13 mouse cellular contexts compared by ENCODE assay signal in the genomic region with DNA sequence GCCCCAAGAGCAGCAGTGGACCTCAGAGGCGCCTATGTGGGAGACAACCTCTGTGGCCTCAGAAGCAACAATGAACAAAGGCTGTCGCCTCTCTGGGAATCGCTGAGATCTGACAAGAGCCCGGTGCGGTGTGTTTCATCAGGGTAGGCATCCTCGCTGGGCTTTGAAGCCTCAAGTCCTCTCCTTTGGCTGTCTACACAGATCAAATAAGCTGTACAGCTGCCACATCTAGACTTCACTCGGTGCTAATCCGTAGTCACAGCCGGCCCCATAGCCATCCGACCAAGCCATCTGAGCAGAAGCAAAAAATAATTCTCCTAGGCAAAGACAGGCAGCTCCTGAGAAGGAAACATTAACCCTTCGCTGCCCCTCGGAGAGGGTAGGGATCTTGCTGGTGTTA. TPM values are rescaled to one million over a fixed set of nuclear protein-coding genes. Genes with fewer than 3 reads are reported as not detected.
DNase-seq lines count a peak whose midpoint lies in the region; ATAC-seq and TF ChIP-seq lines count a peak whose summit lies in the region.
"Had no signal": no experiment of that assay in that cellular context is flagged by ENCODE, and none has a peak within 500 bp of the region (broad histone marks: within the 10 kb centered on the region; RNA-seq: fewer than 3 reads in every experiment).

No protein-coding gene starts in this region.

- DNase-seq in brain, embryonic 14.5 days (ENCODE audit: low read depth) = peak; percentile 77
- DNase-seq in hindbrain, embryonic 11.5 days (ENCODE audit: low spot score) = peak; percentile 37
- peak; percentile 72 for DNase-seq in midbrain, embryonic 14.5 days
- DNase-seq in right cerebral cortex, adult 18-20 months = no peak
- DNase-seq: adrenal gland, adult 8-10 months; gastrocnemius, adult 2 months; heart, postnatal 4 days; right cerebral cortex, postnatal 4 days had no signal

- no peak for ATAC-seq in hindbrain, embryonic 11.5 days (ENCODE audit: low FRiP score)
- ATAC-seq in midbrain, embryonic 14.5 days (ENCODE audit: low FRiP score, low TSS enrichment) = no peak
- ATAC-seq in erythroid progenitor cell, adult 5-6 weeks (replicated peaks; ENCODE audit: low FRiP score, poor library complexity, severe bottlenecking) = no peak
- ATAC-seq in intestine, postnatal 0 days = no peak
- ATAC-seq: Patski had no signal

- peak overlapping the region; percentile 33 for H3K4me3 ChIP-seq in E14TG2a.4 (replicated peaks; ENCODE audit: low read length)
- no peak overlapping the region for H3K4me3 ChIP-seq in hindbrain, embryonic 11.5 days (ENCODE audit: low read depth, low read length)
- H3K4me3 ChIP-seq in midbrain, embryonic 14.5 days (replicated peaks; ENCODE audit: low read depth, low read length) = peak overlapping the region; percentile 17; the same call in 1 of the 2 replicates
- no peak overlapping the region for H3K4me3 ChIP-seq in intestine, postnatal 0 days (ENCODE audit: low read depth, low read length)
- H3K4me3 ChIP-seq: gastrocnemius, adult 2 months had no signal

- H3K9me3 ChIP-seq in E14TG2a.4 (ENCODE audit: low read length) = no peaks in the 10 kb centered on the region
- no peaks in the 10 kb centered on the region for H3K9me3 ChIP-seq in hindbrain, embryonic 11.5 days (ENCODE audit: control insufficient read depth, low read length)
- H3K9me3 ChIP-seq in midbrain, embryonic 14.5 days (ENCODE audit: control insufficient read depth, low read length) = no peaks in the 10 kb centered on the region
- no peaks in the 10 kb centered on the region for H3K9me3 ChIP-seq in intestine, postnatal 0 days (ENCODE audit: control insufficient read depth)

- no peak overlapping the region for H3K27ac ChIP-seq in hindbrain, embryonic 11.5 days (ENCODE audit: low read depth, low read length)
- H3K27ac ChIP-seq in midbrain, embryonic 14.5 days (replicated peaks; ENCODE audit: low read depth, low read length) = peak overlapping the region; percentile 94
- no peak overlapping the region for H3K27ac ChIP-seq in intestine, postnatal 0 days (ENCODE audit: low read depth, low read length)
- H3K27ac ChIP-seq: gastrocnemius, adult 2 months; macrophage had no signal

- no peak overlapping the region for H3K9ac ChIP-seq in hindbrain, embryonic 11.5 days (ENCODE audit: low read depth, low read length)
- peak overlapping the region; percentile 47; the same call in 1 of the 2 replicates for H3K9ac ChIP-seq in midbrain, embryonic 14.5 days (replicated peaks; ENCODE audit: low read length)
- H3K9ac ChIP-seq in intestine, postnatal 0 days (ENCODE audit: low read depth, low read length) = no peak overlapping the region

- no peaks in the 10 kb centered on the region for H3K27me3 ChIP-seq in E14TG2a.4 (ENCODE audit: insufficient read depth, low read length)
- H3K27me3 ChIP-seq in hindbrain, embryonic 11.5 days (ENCODE audit: control insufficient read depth, insufficient read depth, low read length) = no peaks in the 10 kb centered on the region
- no peaks in the 10 kb centered on the region for H3K27me3 ChIP-seq in midbrain, embryonic 14.5 days (ENCODE audit: control insufficient read depth, insufficient read depth, low read length)
- H3K27me3 ChIP-seq in intestine, postnatal 0 days (replicated peaks; ENCODE audit: control insufficient read depth, insufficient read depth, low read length) = no peaks in the 10 kb centered on the region
- H3K27me3 ChIP-seq: Patski had no signal

- no peak overlapping the region for H3K4me2 ChIP-seq in hindbrain, embryonic 11.5 days (replicated peaks; ENCODE audit: low read depth, low read length)
- peak overlapping the region; percentile 88 for H3K4me2 ChIP-seq in midbrain, embryonic 14.5 days (ENCODE audit: low read length)
- no peak overlapping the region for H3K4me2 ChIP-seq in intestine, postnatal 0 days (replicated peaks; ENCODE audit: low read depth)

- TF ChIP-seq CTCF in E14TG2a.4 (conservative IDR thresholded peaks at IDR 0.05; ENCODE audit: low read length) = no peak
- TF ChIP-seq CTCF in brain, embryonic 14.5 days (IDR thresholded peaks at IDR 0.05; ENCODE audit: borderline replicate concordance, extremely low read depth, insufficient read depth, insufficient read length) = no peak
- TF ChIP-seq CTCF in intestine, postnatal 0 days (IDR thresholded peaks at IDR 0.05; ENCODE audit: low read depth) = no peak

- WGBS in hindbrain, embryonic 11.5 days = 35% methylated on average over 12 of the region's 12 CpGs
- 20% methylated on average over 12 of the region's 12 CpGs for WGBS in midbrain, embryonic 14.5 days
- WGBS in intestine, postnatal 0 days = 56% methylated on average over 12 of the region's 12 CpGs

- TF ChIP-seq POLR2A in brain, embryonic 14.5 days (IDR thresholded peaks at IDR 0.05; ENCODE audit: borderline replicate concordance, extremely low read depth, insufficient read depth, insufficient read length, poor library complexity, severe bottlenecking) = no peak

- H3K4me1 ChIP-seq in E14TG2a.4 (replicated peaks; ENCODE audit: low read depth, low read length) = peaks cover 53% of the 10 kb centered on the region
- H3K4me1 ChIP-seq in hindbrain, embryonic 11.5 days (replicated peaks; ENCODE audit: control insufficient read depth, insufficient read depth, low read length) = 0 out of 2 replicates have a peak, but pooled peaks cover 3% of the 10 kb centered on the region
- H3K4me1 ChIP-seq in midbrain, embryonic 14.5 days (ENCODE audit: control insufficient read depth, insufficient read depth, low read length) = peaks cover 27% of the 10 kb centered on the region
- no peaks in the 10 kb centered on the region for H3K4me1 ChIP-seq in intestine, postnatal 0 days (replicated peaks; ENCODE audit: control insufficient read depth, insufficient read depth, low read length)

- peaks cover 11% of the 10 kb centered on the region for H3K36me3 ChIP-seq in E14TG2a.4 (ENCODE audit: insufficient read depth, low read length)
- H3K36me3 ChIP-seq in hindbrain, embryonic 11.5 days (ENCODE audit: control insufficient read depth, insufficient read depth, low read length) = peaks cover under 1% of the 10 kb centered on the region; the same call in 1 of the 2 replicates
- H3K36me3 ChIP-seq in midbrain, embryonic 14.5 days (ENCODE audit: control insufficient read depth, insufficient read depth, low read length) = peaks cover 2% of the 10 kb centered on the region
- no peaks in the 10 kb centered on the region for H3K36me3 ChIP-seq in intestine, postnatal 0 days (ENCODE audit: control insufficient read depth, insufficient read depth)

RNA-seq across cellular contexts. Expression of a gene that starts 2.3 kb away (rescaled TPM):
- polyA plus RNA-seq in brain, embryonic 14.5 days (2012; rRNA removed) = 1,070 and 2,202 TPM in 2 replicates
- 4,486 and 4,492 TPM in 2 replicates for polyA plus RNA-seq in hindbrain, embryonic 11.5 days (2014; fragmentation: Nextera tagmentation; extraction: Ambion mirVana)
- 6,974 and 7,359 TPM in 2 replicates for polyA plus RNA-seq in midbrain, embryonic 14.5 days (2014; fragmentation: Nextera tagmentation; extraction: Ambion mirVana)
- 429 and 552 TPM in 2 replicates for total RNA-seq in erythroid progenitor cell, adult 5-6 weeks (2015; ENCODE audit: low replicate concordance)
- total RNA-seq in erythroid progenitor cell, adult 5-6 weeks (2017; ENCODE audit: low replicate concordance) = 378 and 383 TPM in 2 replicates
- 398 and 412 TPM in 2 replicates for polyA plus RNA-seq in intestine, postnatal 0 days (2015; fragmentation: Nextera tagmentation; extraction: Ambion mirVana)

RNA-seq across cellular contexts. Expression of a gene that starts 30.7 kb away (rescaled TPM):
- 19.6 and 21.3 TPM in 2 replicates for polyA plus RNA-seq in brain, embryonic 14.5 days (2012; rRNA removed)
- polyA plus RNA-seq in hindbrain, embryonic 11.5 days (2014; fragmentation: Nextera tagmentation; extraction: Ambion mirVana) = 1.7 and 2.5 TPM in 2 replicates
- polyA plus RNA-seq in midbrain, embryonic 14.5 days (2014; fragmentation: Nextera tagmentation; extraction: Ambion mirVana) = 6.6 and 14.3 TPM in 2 replicates
- total RNA-seq in erythroid progenitor cell, adult 5-6 weeks (2015; ENCODE audit: low replicate concordance) = 1.7 and 3.6 TPM in 2 replicates
- total RNA-seq in erythroid progenitor cell, adult 5-6 weeks (2017; ENCODE audit: low replicate concordance) = 1.6 and 1.9 TPM in 2 replicates
- polyA plus RNA-seq in intestine, postnatal 0 days (2015; fragmentation: Nextera tagmentation; extraction: Ambion mirVana) = 62.6 and 70.3 TPM in 2 replicates

RNA-seq across cellular contexts. Expression of a gene that starts 45.0 kb away (rescaled TPM):
- polyA plus RNA-seq in brain, embryonic 14.5 days (2012; rRNA removed) = 2.8 and 3.9 TPM in 2 replicates
- 4.4 and 6.1 TPM in 2 replicates for polyA plus RNA-seq in hindbrain, embryonic 11.5 days (2014; fragmentation: Nextera tagmentation; extraction: Ambion mirVana)
- polyA plus RNA-seq in midbrain, embryonic 14.5 days (2014; fragmentation: Nextera tagmentation; extraction: Ambion mirVana) = 0.78 and 1.6 TPM in 2 replicates
- 3.8 and 15.5 TPM in 2 replicates for total RNA-seq in erythroid progenitor cell, adult 5-6 weeks (2015; ENCODE audit: low replicate concordance)
- total RNA-seq in erythroid progenitor cell, adult 5-6 weeks (2017; ENCODE audit: low replicate concordance) = 16.3 and 20.5 TPM in 2 replicates
- polyA plus RNA-seq in intestine, postnatal 0 days (2015; fragmentation: Nextera tagmentation; extraction: Ambion mirVana) = 3.8 TPM in 2 replicates
- total RNA-seq: gastrocnemius, adult 2 months had no signal

Comparison
In these comparisons a context has a peak if more than half of its experiments do, and no peak if none do; other contexts are left out.
1. H3K4me3 ChIP-seq: peak in E14TG2a.4 (single experiment) and midbrain, embryonic 14.5 days (single experiment); none in hindbrain, embryonic 11.5 days (single experiment) and intestine, postnatal 0 days (single experiment).